Mouse (Mus musculus) CH12F3 (cell line): ENCODE data around the gene Irf9.

Experiments used
- in situ Hi-C: fragments of 300-500 bp; cut with MboI; formaldehyde crosslinking; loops from 2 replicates; pipeline ENCODE4 v1.14.3; 2020; ENCODE audit warnings: low sequenced_read_pairs

Gene Irf9

DNA sequence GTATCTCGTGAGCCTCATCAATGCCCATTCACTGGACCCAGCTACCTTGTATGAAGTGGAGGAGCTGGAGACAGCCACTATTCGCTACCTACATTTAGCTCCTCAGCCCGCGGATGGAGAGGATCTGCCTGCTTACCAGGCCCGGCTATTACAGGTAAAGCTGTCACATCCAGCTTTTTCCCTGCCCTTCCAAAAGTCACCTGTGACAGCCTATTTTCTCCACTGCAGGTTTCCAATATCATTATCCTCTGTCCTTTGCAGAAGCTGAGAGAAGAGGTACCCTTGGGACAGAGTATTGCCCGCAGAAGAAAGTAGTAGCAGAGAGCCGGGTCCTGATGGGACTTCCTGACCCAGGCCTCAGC, at the start of gene Irf9:
Gene Irf9, plus strand, starts transcription at position 301 of the 362 bp plus-strand sequence.
- in situ Hi-C loops: no loop called here

DNA sequence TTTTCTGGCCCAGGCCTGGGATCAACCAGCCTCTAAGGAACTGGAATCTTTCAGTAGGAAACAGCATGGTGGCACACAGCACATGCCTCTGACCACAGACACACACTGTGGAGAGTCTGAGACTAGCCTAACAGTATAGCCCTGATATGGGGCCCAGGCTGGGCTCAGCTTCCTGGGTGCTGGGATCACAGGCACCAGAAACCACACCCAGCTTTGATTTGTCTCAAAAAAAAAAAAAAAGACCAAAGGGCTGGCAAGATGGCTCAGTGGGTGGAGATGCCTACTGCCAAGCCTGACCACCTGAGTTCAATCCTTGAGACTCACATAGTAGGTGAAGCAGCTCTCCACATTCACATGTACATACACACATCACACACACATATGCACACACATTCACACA, 48.7 kb upstream of the Irf9 start:
- in situ Hi-C loops: no loop called here

DNA sequence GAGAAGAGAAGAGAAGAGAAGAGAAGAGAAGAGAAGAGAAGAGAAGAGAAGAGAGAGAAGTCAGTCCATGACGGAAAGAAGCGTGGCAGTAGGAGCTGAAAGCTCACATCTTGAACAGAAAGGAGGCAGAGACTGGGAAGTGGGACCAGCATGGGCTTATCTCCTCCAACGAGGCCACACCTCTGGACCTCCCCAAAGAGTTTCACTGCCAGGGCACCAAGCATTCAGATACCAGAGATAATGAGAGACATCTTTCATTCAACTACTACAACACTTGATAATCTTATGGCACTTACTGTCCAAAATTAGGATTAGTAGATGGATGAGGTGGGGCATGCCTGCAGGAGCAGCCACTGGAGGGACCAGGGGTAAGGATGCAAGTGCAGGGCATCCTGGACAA, 47.6 kb upstream of the Irf9 start:
- in situ Hi-C loops: no loop called here

DNA sequence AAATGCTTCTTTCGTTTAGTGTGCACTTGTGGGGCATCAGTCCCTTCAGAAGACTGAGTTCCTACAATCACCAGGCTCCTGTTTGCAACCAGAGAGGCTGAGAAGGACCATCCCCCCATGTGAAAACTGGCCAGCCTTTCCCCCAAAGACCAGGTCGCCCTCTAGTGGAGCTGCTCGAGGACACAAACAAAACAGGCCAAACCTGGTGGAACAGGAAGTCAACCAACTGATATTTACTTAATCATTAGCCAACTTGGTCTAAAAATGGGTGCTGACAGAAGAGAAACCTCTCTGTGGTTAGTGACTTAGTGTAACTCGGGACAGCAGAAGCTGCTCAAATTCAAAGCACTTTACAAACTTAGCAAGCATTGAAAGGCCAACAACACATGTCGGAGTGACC, 46.4 kb upstream of the Irf9 start:
- in situ Hi-C loops: no loop called here

DNA sequence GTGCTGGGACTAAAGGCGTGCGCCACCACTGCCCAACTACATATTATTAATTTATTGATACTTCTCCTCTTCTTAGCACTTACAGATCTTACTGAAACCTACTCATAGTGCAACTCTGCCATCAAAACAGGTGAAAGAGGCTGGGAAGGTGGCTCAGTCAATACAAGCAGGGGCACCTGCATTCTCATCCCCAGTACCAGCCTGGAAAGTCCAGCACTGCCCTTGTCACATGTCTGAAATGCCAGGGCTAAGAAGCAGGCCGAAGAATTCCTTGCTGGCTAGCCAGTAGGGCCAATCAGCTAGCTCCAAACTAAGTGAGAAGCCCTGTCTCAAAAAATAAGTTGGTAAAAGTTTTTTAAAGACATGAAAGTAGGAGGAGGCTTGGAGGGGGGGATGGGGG, 45.8 kb upstream of the Irf9 start:
- in situ Hi-C loops: no loop called here

DNA sequence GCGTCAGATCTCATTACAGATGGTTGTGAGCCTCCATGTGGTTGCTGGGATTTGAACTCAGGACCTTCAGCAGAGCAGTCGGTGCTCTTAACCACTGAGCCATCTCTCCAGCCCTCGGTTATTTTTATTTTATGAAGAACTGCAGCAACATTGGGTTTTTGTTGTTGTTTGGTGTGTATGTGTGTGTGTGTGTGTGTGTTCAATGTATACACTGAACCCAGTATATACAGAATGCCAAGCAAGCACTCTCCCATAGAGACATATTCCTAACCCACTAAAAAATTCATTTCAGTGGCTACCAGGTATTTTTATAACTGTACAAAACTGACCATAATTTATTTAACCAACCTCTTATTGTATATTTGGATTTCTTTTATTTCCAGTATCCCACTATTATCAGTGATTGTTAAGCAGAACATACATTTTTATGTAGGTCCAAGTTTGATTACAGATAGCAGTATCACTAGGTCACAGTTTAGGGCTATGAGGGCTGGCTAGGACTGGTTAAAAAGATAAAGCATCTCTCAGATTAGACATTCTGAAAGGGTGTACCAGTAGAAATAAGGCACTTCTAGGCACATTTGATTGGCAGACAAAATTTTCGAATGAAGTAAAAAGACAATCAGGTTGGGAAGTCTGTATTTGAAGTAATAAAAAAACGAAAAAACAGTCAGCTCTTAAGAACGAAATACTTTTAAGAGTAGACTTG, 44.5 kb upstream of the Irf9 start:
- in situ Hi-C loops: no loop called here

DNA sequence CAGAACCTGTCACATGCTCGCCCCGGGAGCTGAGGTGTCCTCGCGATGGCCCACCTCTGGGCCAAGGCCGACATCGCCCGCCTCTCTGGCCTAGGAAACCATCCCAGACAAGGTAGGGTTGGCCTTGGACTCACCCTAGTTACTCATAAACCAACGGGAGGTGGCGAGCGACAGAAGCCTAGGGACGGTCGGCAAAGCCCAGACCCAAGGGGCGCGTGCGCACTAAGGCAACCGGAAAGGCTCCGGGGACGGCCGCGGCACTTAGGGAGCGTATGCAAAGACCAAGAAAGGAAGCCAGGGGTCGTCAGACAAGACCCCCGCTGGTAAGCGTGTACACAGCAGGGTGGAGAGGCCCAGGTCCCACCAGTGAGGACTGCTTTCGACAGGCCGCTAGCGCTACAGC, 43.6 kb upstream of the Irf9 start, which contains the start of gene Dcaf11:
Gene Dcaf11, plus strand, starts transcription at position 208 of the 403 bp plus-strand sequence.
- in situ Hi-C loops: no loop called here

DNA sequence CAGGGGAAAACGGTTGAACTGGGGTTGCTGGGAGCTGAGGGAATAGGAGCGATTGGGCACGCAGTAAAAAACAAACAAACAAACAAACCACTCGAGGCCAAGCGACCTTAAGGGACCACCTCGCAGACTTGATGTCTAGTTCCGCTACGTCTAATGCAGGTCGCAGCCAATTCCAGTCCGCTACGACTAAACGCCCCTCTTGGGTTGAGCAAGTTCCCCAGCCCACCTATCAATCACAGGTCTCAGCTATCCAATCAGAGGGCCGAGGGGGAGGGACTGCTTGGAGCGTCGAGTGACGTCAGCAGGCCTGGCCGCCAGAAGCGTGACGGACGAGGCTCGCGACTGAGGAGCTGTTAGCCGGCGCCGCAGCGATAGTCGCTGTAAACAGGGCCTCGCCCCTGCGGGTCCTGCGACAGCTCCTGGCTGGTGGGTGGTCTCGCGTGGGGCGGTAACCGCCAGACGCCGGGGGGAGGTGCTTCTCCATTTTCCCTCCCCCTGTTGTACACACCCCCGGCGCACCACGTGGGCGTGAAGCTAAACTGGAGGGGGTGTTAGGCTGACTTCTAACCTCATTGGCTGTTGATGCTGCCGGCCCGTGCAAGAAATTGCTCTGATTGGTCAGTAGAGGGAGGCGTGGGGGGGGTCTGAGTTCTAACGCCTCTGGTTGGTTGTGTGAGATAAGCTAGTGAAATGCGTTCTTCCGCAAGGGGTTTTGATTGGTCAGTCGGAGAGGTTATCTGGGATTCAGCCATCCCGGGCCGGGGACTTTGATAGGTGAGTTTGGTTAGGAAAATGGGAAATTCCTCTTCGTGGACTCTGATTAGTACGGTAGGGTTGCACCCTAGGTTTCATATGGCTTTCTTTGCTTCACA, 42.9 kb upstream of the Irf9 start, which contains the start of gene A730061H03Rik:
Gene A730061H03Rik, minus strand, starts transcription at position 205 of the 872 bp plus-strand sequence.
- in situ Hi-C loops: no loop called here

DNA sequence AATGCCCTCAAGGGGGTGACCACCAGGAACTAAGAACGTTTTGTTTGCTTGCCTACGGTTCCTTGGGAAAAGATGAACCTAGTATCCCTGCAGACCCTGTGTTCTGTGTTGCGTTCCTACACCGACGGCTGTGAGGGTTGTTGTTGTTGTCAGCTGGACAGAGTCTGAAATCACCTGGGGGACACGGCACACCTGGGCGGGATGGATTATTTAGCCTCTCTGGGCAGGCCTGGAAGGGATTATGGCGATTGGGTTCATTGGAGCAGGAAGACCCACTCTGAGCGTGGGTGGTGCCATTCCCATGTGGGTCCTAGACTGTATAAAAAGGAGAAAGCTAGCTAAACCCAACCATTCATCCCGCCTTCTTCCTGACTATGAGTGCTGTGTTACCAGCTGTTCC, 41.5 kb upstream of the Irf9 start:
- in situ Hi-C loops: no loop called here

DNA sequence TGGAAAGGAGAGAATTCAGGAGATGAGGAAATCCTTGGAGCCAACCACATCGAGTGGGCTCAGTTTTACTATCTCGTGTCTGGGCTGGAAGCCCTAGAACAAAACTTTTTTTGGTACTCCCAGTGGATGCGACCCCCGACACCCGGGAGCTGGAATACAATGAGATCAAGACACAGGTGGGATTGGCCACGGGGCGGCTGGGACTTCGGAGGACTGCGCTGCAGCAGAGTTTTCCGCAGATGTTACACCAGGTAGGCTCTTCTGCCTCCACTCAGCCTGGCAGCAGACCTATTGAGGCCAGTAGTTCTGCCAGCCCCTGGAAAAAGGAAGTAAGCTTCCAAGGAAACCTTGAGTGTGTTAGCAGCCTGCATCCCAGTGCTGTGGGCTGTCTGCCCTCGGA, 40.1 kb upstream of the Irf9 start:
- in situ Hi-C loops: no loop called here

DNA sequence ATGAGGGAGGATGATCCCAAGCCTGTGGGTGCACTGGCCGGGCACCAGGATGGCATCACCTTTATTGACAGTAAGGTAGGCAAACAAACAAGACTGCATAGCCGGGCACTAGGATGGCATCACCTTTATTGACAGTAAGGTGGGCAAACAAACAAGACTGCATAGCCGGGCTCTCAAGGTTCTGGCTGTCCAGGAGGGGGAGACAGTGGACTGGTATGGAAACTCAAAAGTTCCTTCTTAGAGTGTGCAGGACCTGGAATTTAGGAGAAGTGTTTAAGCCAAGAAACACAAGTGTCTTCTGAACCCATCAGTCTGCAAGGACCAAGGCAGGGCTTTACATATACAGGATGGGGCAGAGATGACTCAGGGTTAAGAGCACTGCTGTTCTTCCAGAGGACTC, 37.6 kb upstream of the Irf9 start:
- in situ Hi-C loops: no loop called here

DNA sequence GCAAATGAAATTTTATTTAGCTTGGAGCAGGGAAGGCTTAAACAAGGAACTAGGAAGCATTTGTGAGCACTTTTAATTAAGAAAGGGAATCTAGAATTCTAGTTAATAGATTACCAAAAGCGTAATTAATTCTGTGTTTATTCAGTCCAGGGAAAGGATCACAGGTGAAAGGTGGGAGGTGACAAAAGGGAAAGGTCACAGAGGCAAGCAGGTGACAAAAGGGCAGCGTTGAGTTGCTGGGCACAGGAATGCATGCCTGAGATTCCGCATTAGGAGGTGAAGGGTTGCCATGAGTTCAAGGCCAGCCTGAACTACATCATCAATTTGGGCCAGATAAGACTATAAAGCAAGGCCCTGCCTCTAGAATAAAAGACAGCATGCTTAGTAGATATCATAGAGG, 35.9 kb upstream of the Irf9 start:
- in situ Hi-C loops: no loop called here

DNA sequence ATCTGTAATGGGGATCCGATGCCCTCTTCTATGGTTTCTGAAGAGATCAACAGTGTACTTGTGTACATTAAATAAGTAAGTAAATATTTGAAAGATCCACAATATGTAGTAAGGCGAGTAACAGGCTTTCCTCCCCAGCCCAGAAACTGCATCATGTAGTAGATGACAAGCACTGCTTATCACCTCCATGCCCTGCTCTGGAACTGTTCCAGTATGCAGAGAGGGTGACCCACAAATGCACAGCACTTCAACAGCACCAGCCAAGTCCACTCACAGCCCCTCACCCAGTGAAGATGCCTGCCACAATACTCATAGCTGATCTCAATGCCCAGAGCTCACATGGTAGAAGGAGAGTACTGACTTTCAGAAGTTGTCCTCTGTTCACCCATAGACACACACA, 32.8 kb upstream of the Irf9 start:
- in situ Hi-C loops: no loop called here

DNA sequence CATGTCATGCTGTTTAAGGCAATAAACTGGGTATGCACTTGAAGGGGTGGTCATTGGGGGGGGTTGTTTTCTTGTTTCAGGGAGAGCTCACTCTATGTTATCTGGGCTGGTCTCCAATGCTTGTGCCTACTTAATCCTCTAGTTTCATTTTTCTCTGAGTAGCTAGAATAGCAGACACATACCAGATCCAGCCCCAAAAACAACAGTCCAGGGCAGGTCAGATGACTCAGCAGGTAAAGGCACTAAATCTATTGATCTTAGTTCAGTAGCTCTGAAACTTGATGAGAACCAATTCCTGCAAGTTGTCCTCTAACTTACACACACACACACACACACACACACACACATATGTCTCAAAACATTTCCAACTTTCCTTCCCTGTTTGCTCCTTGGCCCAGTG, 31.6 kb upstream of the Irf9 start:
- in situ Hi-C loops: no loop called here

DNA sequence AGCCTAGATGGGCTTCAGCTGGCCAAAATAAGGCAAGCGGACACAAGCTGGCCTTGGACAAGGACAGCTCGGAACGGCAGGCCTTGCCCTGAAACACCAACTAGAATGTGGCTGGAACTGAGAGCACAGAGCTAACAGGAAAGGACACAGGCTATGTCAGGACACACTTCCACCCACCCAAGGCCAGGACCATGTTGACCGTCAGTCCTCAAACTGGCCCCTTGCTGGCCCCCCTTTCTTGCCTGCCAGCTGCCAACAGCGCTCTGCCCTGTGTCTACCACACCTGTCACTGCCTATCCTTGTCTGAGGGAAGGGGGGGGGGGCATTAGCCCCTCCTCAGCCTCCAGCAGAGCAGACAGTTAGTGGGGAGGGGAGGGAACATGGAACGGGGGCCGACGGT, 28.1 kb upstream of the Irf9 start, which contains the start of gene Fitm1:
Gene Fitm1, plus strand, starts transcription at position 316 of the 400 bp plus-strand sequence.
- in situ Hi-C loops: no loop called here

DNA sequence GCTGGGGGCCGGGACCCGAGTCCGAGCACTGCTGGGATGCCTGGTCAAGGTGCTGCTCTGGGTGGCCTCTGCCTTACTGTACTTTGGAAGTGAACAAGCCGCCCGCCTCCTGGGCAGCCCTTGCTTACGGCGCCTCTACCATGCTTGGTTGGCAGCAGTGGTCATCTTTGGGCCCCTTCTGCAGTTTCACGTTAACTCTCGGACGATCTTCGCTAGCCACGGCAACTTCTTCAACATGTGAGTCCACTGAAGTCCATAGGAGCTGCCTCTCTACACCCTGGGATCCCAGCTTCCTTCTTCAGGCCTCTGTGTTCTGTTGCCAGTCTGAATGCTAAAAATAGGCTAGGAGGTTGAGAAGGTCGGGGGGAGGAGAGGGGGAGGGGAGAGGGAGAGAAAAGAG, 27.7 kb upstream of the Irf9 start:
- in situ Hi-C loops: no loop called here

DNA sequence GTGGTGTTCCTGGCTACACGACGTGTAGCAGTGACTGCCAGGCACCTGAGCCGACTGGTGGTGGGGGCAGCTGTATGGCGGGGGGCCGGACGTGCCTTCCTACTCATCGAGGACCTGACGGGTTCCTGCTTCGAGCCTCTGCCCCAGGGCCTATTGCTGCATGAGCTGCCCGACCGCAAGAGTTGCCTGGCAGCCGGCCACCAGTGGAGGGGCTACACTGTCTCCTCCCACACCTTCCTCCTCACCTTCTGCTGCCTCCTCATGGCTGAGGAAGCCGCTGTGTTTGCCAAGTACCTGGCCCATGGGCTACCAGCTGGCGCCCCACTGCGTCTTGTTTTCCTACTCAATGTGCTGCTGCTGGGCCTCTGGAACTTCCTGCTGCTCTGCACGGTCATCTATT, 27.0 kb upstream of the Irf9 start:
- in situ Hi-C loops: no loop called here

DNA sequence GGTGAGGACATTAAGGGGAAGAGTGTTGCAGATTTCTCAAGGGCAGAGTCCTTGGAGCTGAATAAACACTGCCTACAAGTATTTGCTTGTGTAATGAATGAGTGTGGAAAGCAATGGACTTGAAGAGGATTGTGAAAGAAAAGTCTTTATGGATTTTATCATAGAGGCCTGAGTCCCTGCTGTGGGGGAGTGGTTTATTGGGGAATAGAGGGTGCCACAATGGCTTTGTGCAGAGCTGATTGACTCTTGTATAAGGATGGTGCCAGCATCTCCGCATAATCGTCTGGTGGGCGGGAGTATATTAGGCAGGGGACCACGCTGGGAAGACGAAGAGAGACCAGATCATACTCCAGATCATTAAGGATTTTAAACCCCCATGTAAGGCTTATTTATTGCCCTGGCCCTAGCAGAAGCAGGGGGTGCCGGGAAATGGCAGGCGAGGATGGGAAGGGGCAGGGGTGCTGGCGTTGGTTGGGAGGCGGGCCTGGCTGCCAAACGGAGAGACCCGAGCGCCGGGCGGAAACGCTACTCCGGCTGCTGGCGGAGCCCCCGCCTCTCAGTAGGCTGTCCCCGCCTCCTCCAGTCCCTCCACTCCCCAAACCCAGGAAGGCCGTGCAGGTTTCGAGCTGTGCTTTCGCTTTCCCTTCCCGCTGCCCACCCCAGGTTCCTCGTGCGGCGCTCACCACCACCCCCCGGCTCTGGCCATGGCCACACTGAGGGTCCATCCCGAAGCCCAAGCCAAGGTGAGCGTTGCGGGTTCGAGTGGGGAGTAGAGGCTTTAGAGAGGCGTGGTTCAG, 25.3 kb upstream of the Irf9 start, which contains the start of gene Psme1:
Gene Psme1, plus strand, starts transcription at position 253 of the 797 bp plus-strand sequence.
- in situ Hi-C loops: no loop called here

DNA sequence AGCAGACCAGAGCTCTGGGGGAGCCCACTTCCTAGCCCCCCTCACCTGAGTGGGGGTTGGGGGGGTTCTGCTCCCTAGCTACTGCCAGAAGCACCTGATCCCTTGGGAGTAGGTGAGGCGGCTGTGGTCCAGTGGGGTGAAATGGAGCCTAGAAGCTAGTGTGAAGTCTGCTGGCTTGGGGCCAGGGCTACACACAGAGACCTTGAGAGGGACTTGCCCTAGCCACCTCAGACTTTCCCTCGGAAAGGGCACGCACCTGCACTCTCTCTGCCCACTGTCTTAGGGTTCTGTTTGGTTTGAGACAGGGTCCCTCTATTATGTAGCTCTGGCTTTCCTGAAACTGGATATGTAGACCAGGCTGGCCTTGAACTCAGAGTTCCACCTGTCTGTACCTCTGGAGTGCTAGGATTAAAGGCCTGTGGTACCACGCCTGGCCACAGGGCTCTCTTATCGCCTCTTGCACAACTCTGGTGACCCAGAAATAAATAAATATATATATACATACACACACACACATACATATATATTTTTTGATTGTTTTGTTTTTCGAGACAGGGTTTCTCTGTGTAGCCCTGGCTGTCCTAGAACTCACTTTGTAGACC, 24.6 kb upstream of the Irf9 start:
- in situ Hi-C loops: no loop called here

DNA sequence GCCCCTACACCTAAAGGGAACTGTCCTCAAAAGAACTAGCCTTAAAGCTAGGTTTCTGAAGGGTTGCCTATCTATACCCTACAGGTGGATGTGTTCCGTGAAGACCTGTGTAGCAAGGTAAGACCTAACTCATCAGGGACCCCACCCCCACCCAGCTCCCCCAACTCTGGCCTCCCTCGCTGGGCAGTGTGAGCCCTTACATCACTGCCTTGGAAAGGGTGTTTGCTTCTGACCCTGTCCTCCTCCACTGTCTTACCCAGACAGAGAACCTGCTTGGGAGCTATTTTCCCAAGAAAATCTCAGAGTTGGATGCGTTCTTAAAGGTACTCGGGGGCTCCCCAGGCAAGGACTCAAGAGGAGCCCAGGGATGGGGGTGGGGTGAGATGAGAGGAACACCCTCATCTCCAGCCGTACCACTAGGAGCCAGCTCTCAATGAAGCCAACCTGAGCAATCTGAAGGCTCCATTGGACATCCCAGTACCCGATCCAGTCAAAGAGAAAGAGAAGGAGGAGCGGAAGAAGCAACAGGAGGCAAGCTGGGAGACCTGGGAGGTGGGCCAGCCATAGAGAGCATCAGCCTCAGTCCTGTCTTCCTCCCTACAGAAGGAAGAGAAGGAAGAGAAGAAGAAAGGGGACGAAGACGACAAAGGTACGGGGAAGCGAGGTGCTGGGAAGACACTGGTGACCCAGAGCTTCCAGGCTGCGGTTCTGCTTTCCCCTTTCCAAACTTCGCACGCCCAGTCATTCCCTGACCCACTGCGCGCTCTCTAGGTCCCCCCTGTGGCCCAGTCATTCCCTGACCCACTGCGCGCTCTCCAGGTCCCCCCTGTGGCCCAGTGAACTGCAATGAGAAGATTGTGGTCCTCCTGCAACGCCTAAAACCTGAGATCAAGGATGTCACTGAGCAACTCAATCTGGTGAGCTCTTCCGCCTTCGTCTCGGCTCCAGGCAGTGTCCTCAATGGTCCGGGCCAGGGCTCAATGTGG, 23.6 kb upstream of the Irf9 start:
- in situ Hi-C loops: no loop called here
